Mouse (Mus musculus): ENCODE results near the gene Bloc1s3. TPM values are rescaled to one million over a fixed set of nuclear protein-coding genes. Genes with fewer than 3 reads are reported as not detected.
"Not testable (repeated sequence)": the region's sequence is repeated elsewhere in the genome, so short reads cannot be mapped to it uniquely, and the experiment has no call there.

Gene Bloc1s3
- total RNA-seq, 2 experiments from 2014 or later: 1.9 to 2.2 TPM

DNA sequence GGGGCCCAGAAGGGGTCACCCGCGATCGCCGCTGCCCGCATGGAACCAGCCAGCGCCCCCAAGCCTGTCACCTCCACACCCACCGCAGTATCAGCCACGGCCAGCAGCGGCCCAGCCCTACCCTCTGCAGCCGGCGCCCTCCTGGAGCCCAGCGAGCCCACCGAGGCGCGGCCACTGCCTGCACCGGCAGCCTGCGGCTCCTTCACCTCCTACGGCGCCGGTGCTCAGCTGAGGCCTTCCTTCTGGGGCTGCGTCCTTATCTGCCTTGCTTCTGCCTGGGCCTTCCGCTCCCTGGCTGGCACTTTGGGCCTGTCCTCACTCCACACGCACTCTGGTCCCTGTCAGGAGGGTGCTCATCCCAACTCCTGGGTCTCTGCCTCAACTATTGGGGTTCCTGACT lies 11.9 kb upstream of the Bloc1s3 start:
- no peak for DNase-seq (ENCODE audit: low spot score)

GRCm38 (mm10) chr7:19517652-19518365 lies 9.6 kb upstream of the Bloc1s3 start, which contains the start of gene Nkpd1:
TSS of gene Nkpd1 (plus strand) at chr7:19517838.
- DNase-seq (ENCODE audit: low spot score): no peak

DNA sequence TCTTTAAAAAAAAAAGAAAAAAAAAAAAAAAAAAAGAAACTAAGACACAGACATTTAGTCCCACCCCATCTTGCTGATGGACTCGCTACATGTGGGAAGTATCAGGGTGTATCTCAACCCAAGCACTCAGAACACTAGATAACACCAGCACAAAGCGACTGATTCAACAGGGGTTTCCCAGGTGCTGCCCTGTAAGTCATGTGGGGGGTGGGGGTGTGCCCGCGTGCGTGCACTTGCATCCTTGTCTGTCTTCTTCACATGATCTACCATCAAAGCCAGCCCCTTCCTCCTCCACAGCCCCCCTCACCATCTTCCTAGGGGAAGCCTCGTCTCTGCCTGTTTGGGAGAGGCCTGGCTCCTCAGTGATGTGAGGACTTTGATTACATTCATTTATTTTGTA lies 4.2 kb upstream of the Bloc1s3 start:
- DNase-seq (ENCODE audit: low spot score): no peak

DNA sequence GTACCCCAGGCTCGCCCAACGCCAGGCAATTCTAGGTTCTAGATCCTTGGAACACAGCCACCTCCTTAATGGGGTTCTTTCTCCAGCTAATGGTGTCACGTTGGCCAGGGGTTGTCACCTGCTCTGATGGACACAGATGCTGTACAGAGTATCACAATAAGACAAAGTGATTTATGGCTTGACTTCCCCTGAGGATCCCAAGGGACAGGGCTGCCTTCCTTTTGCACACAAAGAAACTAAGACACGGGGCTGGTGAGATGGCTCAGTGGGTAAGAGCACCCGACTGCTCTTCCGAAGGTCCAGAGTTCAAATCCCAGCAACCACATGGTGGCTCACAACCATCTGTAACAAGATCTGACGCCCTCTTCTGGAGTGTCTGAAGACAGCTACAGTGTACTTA lies 3.8 kb upstream of the Bloc1s3 start:
- DNase-seq (ENCODE audit: low spot score): not testable (repeated sequence)

DNA sequence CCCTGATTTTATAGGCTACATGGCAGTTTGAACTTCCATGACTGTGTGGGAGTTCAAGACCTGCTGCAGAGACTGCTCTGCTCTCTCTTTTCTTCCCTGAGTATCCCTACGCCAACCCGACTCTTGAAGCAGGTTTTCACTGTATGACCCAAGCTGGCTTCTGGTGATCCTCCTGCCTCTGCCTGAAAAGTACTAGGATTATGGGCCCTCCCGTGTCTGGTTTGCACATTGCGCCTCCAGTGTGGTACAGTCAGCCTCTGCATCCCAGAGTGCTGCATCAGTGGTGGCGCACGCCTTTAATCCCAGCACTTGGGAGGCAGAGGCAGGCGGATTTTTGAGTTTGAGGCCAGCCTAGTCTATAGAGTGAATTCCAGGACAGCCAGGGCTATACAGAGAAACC lies 1.6 kb upstream of the Bloc1s3 start:
- DNase-seq (ENCODE audit: low spot score): no peak

GRCm38 (mm10) chr7:19508924-19509568 lies 879 bp upstream of the Bloc1s3 start:
- no peak for DNase-seq (ENCODE audit: low spot score)

- DNase-seq (ENCODE audit: low spot score): no peak
Observed at GRCm38 (mm10) chr7:19507612-19507981, 570 bp downstream of the Bloc1s3 start.

DNA sequence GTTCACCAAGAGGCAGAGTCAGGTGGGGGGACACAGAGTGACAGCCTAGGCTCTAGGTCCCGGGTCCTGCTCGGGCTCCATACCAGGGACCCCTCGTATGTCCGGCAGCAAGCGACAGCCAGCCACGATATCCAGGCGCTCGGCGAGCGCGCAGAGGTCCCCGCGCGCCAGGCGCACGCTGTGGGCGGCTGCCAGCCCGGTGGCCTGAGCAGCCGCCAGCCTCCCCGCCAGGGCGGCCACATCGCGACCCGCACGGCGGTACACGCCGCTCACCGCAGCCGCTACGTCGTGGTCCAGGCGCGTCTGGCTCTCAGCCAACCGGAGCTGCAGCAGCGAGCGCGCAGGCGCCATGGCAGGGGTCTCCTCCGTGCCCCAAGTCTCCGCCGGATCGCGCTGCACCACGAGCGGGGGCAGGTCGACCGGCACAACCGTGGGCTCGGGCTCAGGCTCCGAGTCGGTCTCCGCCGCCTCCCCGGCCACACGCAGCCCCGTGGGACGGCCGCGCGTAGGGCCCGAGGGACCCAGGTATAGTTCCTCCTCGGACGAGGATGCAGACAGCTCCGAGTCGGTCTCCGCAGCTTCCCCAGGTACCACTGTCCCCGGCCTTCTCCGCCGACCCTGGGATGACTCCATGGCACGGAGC lies 1.1 kb downstream of the Bloc1s3 start:
- no peak for DNase-seq (ENCODE audit: low spot score)

DNA sequence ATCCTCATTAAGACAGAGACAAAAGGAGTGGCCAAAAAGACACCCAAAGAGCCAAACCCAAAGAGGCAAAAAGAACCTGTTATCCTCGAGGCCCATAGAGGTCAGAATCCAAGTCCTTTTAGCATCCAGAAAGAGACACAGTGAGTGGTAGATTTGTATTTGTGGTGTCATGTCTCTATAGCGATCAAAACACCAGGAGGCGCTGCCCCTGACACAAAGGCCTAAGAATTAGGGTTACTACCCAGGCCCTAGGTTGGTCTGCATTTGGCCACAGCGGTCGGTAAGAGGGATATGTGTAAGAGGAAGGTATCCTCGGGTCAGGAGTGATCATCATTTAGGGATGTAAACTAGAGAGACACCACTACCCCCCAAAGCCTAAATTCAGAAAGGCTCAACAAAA lies 1.8 kb downstream of the Bloc1s3 start:
- no peak for DNase-seq (ENCODE audit: low spot score)

- DNase-seq (ENCODE audit: low spot score): peak; percentile 62
Observed at GRCm38 (mm10) chr7:19503481-19504068, 4.6 kb downstream of the Bloc1s3 start.

GRCm38 (mm10) chr7:19501658-19502057 lies 6.5 kb downstream of the Bloc1s3 start:
- no peak for DNase-seq (ENCODE audit: low spot score)

DNA sequence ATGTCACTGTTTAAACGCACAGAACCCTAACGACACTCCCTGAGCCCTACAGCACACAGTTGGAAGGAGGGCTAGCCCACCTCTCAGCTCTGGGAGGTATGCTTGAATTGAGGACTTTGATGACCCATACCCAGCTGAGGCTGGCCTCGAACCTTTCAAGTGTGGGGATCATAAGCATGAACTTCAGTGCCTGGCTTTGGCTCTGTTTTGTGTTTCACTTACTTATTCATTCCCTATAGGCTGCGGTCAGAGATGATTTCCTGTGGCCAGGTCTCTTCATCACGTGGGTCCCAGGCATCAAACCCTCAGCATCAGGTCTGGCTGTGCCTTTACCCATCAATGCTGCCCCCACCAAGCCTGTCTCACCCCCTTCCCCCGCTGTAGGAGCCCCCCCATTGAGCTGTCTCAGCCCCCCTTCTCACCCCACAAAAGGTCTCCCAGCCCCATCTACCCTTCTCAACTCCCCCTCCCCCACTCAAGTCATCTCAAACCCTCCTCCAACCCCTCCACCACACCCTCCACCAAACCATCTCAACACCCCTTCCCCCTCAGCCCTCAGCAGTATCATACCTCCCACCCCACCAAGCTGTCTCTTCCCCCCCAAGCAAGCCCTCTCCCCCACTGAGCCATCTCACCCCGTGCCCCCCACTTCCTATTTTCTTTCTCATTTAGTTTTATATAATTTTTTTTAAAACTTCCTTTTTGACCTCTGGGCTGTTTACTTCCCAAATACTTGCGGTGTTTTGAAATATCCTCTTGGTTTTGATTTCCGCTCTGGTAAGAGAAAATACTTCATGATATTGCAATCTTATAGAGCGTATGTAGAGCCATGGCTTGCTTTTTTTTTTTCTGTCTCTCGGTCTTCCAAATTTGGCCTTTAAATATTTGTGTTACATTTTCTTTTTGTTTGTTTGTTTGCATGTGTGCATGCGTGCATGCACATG lies 7.5 kb downstream of the Bloc1s3 start:
- no peak for DNase-seq (ENCODE audit: low spot score)

DNA sequence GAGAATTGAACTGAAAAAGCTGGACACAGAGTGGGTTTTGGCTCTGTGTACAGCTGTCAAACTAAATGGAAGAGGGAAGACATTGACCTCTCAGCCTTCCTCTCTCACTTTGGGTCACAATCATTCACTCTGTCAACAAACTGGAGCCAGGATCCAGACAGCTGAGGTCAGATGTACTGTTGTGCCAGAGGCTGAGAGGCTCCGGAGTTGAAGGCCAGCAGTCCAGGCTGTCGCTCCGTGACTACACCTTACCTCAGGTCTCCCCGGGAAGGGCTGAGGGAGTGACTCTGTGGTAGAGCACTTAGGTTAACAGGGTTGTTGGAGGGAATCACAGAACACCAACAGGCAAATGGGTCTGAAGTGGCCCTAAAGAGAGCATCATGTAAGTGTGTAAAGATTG lies 9.8 kb downstream of the Bloc1s3 start:
- no peak for DNase-seq (ENCODE audit: low spot score)

DNA sequence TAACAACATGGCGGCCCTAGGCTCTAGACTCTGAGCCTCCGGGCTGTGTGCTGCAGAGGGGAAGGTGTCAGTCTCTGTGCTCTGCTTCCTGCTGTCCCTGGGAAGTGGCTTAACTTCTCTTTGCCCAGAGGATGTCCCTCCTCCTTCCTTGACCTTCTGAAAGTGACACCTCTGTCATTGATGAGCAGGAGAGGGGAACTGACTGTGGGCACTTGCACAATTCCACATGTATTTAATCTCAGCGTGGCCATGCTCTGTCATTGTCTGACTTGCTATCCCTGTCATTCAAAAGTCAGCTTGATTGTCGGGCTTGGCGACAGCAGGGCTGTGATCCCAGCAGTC lies 12.0 kb downstream of the Bloc1s3 start:
- no peak for DNase-seq (ENCODE audit: low spot score)

DNA sequence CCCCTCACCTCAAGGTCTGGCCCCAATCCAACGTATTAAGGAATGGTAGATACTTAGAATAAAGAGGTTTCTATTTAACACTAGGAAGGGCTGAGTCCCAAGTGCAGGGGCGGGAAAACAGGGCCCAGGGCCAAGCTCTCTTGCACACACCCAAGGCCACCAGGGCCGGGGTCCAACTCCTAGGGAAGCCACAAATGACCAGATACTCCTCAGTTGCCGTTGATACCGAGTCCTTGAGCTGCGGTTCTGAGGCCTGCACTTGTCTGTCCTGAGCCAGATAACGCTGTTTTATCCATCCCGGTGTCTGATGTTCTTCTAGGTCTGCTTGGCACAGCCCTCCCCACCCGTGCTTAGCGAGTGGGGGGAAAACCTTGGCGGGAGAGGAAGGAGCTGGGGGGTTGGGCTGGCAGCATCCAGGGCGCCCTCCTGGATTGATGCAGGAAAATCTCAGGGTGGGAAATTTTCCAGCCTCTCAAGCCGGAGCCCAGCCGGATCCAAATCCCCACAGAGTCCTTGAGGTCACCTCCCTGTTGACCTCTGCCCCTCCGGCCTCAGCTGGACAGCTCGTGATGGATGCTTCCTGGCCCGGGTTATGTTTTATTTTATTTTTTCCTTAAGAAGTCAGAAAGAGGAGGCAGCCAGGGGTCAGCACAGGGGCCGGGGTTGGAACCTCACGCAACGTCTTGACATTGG lies 12.5 kb downstream of the Bloc1s3 start:
- no peak for DNase-seq (ENCODE audit: low spot score)

DNA sequence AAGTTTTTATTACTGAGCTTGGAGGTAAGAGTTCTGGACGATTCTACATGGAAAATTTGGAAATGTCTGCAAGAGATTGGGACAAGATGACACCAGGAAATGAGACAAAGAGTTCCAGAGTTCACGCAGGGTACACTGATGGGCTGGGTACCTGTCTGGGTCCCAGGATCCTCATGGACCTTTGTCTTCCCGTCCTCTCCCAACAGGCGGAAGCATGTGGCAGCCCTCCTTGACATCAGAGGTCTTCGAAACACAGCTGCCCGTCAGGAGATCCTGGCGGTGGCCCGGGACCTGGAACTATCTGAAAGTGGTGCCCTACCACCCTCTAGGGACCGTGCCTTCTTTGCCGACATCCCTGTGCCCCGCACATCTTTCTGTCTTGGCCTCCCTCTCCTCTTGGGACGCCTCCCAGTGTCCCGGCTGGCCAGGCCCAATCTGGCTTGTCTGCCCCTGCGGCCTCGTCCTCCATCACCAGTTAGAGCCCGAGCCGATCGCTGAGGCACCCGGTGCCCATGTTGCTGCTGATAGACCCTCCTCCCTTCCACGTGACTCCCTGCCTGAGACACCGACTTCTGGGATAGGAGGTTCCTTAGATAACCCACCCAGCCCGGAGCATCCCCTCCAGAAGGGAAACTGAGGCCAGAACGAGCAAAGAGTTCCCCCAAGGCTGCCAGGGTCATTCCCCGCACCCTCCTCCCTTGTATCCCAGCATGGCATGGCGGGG lies 13.3 kb downstream of the Bloc1s3 start:
- DNase-seq (ENCODE audit: low spot score): no peak

GRCm38 (mm10) chr7:19491731-19492130 lies 16.4 kb downstream of the Bloc1s3 start:
- DNase-seq (ENCODE audit: low spot score): peak; percentile 8

DNA sequence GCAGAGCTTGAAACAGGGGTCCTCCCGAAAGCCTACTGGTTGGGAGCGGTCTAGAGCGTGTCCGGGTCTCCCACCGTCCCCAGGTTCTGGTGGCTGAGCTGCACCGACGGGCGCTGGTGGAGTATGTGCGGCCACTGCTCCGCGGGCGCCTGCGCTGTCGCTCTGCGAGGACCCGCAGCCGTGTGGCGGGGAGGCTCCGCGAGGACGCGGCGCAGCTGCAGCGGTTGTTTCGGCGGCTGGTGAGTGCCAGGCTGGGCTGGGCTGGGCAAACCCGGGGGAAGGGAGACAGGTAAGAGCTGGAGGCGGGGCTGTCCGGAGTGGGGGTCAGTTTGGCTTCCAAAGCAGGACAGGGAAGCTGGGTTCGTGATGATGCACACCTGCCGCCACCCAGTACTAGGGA lies 18.6 kb downstream of the Bloc1s3 start:
- DNase-seq (ENCODE audit: low spot score): no peak

GRCm38 (mm10) chr7:19486549-19486948 lies 21.6 kb downstream of the Bloc1s3 start:
- no peak for DNase-seq (ENCODE audit: low spot score)

GRCm38 (mm10) chr7:19485488-19485887 lies 22.7 kb downstream of the Bloc1s3 start:
- DNase-seq (ENCODE audit: low spot score): no peak
